Mouse (Mus musculus): ENCODE measurements at regions not wholly inside any gene's neighbourhood (a gene's known extent, or its start where the extent isn't known, plus 50 kb on each side); places are given as distances from the start of the nearest gene placed in this dataset.
"Not testable (repeated sequence)": the region's sequence is repeated elsewhere in the genome, so short reads cannot be mapped to it uniquely, and the experiment has no call there.

DNA sequence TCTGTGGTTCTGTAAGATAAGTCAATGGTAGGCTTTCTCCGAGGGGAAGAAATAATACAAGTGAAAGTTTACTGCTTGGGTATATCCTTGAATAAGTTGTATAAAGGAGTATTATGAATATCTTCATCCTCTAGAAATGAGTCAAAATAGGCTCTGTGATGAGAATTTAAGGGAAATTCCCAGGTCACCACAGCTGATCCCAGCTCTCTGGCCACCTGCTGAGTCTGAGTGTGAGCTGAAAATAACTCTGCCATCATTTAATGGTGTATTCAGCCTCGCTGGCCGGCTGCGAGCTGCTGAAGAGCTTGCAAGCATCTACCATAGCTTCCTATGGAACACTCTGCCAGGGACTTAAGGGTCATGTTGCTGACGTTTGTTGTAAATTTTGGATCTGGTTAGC is 213.5 kb upstream of the Sesn3 start:
- Histone ChIP-seq H3K27ac (ENCODE audit: low read depth, low read length) (no peak overlapping the region), H3K9ac (replicated peaks; ENCODE audit: low read length, poor library complexity, severe bottlenecking) (no peak overlapping the region), H3K36me3 (ENCODE audit: insufficient read depth, low read length) (no peaks in the 10 kb centered on the region), H3K4me1 (ENCODE audit: insufficient read depth, low read length) (peaks cover 8% of the 10 kb centered on the region; the same call in 1 of the 2 replicates), H3K4me3 (ENCODE audit: low read depth, low read length) (no peak overlapping the region), H3K9me3 (ENCODE audit: low read length) (no peaks in the 10 kb centered on the region), H3K27me3 (ENCODE audit: insufficient read depth, low read length) (no peaks in the 10 kb centered on the region), H3K4me2 (ENCODE audit: low read depth, low read length, poor library complexity, severe bottlenecking) (no peak overlapping the region)
- ATAC-seq (ENCODE audit: low FRiP score) (no peak), DNase-seq (ENCODE audit: low spot score) (no peak)
- 89% methylated on average over 5 of the region's 5 CpGs for WGBS
- no peak for TF ChIP-seq CTCF (IDR thresholded peaks at IDR 0.05)

- DNase-seq (ENCODE audit: low spot score) (no peak), ATAC-seq (ENCODE audit: low FRiP score) (no peak)
- no peaks in the 10 kb centered on the region for H3K9me3 ChIP-seq (ENCODE audit: low read length)
- H3K4me1 ChIP-seq (ENCODE audit: insufficient read depth, low read length), result peaks cover 8% of the 10 kb centered on the region; the same call in 1 of the 2 replicates
- no peaks in the 10 kb centered on the region for H3K27me3 ChIP-seq (ENCODE audit: insufficient read depth, low read length)
- TF ChIP-seq CTCF (IDR thresholded peaks at IDR 0.05), result no peak
- H3K36me3 ChIP-seq (ENCODE audit: insufficient read depth, low read length), result no peaks in the 10 kb centered on the region
- no peak overlapping the region for H3K9ac ChIP-seq (replicated peaks; ENCODE audit: low read length, poor library complexity, severe bottlenecking)
- no peak overlapping the region for H3K27ac ChIP-seq (ENCODE audit: low read depth, low read length)
- 88% methylated on average over 9 of the region's 9 CpGs for WGBS
- no peak overlapping the region for H3K4me2 ChIP-seq (ENCODE audit: low read depth, low read length, poor library complexity, severe bottlenecking)
- H3K4me3 ChIP-seq (ENCODE audit: low read depth, low read length), result no peak overlapping the region
Observed at GRCm38 (mm10) chr9:14061840-14062239, 213.0 kb upstream of the Sesn3 start.

- no peak for ATAC-seq (ENCODE audit: low FRiP score)
- Histone ChIP-seq H3K27me3 (ENCODE audit: insufficient read depth, low read length) (no peaks in the 10 kb centered on the region), H3K36me3 (ENCODE audit: insufficient read depth, low read length) (no peaks in the 10 kb centered on the region), H3K4me2 (ENCODE audit: low read depth, low read length, poor library complexity, severe bottlenecking) (no peak overlapping the region), H3K27ac (ENCODE audit: low read depth, low read length) (no peak overlapping the region), H3K9me3 (ENCODE audit: low read length) (no peaks in the 10 kb centered on the region), H3K4me1 (ENCODE audit: insufficient read depth, low read length) (peaks cover 8% of the 10 kb centered on the region; the same call in 1 of the 2 replicates), H3K4me3 (ENCODE audit: low read depth, low read length) (no peak overlapping the region), H3K9ac (replicated peaks; ENCODE audit: low read length, poor library complexity, severe bottlenecking) (no peak overlapping the region)
- no peak for DNase-seq (ENCODE audit: low spot score)
- TF ChIP-seq CTCF (IDR thresholded peaks at IDR 0.05), result no peak
- WGBS, result 95% methylated on average over 1 of the region's 1 CpGs
Observed at GRCm38 (mm10) chr9:14062706-14063105, 212.2 kb upstream of the Sesn3 start.

GRCm38 (mm10) chr9:14066741-14067140 is 208.1 kb upstream of the Sesn3 start:
- not testable (repeated sequence) for H3K27ac ChIP-seq (ENCODE audit: low read depth, low read length); H3K4me3 ChIP-seq (ENCODE audit: low read depth, low read length); H3K9ac ChIP-seq (replicated peaks; ENCODE audit: low read length, poor library complexity, severe bottlenecking); H3K36me3 ChIP-seq (ENCODE audit: insufficient read depth, low read length); ATAC-seq (ENCODE audit: low FRiP score); DNase-seq (ENCODE audit: low spot score); H3K9me3 ChIP-seq (ENCODE audit: low read length); H3K27me3 ChIP-seq (ENCODE audit: insufficient read depth, low read length); H3K4me2 ChIP-seq (ENCODE audit: low read depth, low read length, poor library complexity, severe bottlenecking); H3K4me1 ChIP-seq (ENCODE audit: insufficient read depth, low read length)
- WGBS, result 92% methylated on average over 7 of the region's 7 CpGs

DNA sequence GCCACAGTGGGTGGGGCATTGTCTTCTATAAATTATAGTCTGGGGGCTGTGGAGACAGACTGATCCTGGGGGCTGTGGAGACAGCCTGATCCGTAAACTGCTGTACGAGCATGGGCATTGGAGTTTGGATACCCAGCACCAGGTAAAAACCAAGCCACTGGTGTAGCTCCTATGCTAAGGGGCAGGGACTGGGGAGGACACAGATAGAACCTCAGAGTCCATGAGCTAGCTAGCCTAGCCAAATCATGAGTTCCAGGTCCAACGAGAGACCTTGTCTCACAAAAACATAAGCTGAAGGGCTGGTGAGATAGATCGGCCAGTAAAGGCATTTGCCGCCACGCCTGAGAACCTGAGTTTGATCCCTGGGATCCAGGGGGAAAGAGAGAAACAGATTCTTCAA is 205.8 kb upstream of the Sesn3 start:
- H3K9me3 ChIP-seq (ENCODE audit: low read length), result no peaks in the 10 kb centered on the region
- H3K27ac ChIP-seq (ENCODE audit: low read depth, low read length), result no peak overlapping the region
- ATAC-seq (ENCODE audit: low FRiP score) (no peak), DNase-seq (ENCODE audit: low spot score) (no peak)
- H3K9ac ChIP-seq (replicated peaks; ENCODE audit: low read length, poor library complexity, severe bottlenecking), result no peak overlapping the region
- no peaks in the 10 kb centered on the region for H3K4me1 ChIP-seq (ENCODE audit: insufficient read depth, low read length)
- no peaks in the 10 kb centered on the region for H3K36me3 ChIP-seq (ENCODE audit: insufficient read depth, low read length)
- no peak overlapping the region for H3K4me3 ChIP-seq (ENCODE audit: low read depth, low read length)
- 94% methylated on average over 6 of the region's 6 CpGs for WGBS
- no peak for TF ChIP-seq CTCF (IDR thresholded peaks at IDR 0.05)
- no peaks in the 10 kb centered on the region for H3K27me3 ChIP-seq (ENCODE audit: insufficient read depth, low read length)
- no peak overlapping the region for H3K4me2 ChIP-seq (ENCODE audit: low read depth, low read length, poor library complexity, severe bottlenecking)

- H3K27ac ChIP-seq (ENCODE audit: low read depth, low read length), result no peak overlapping the region
- H3K36me3 ChIP-seq (ENCODE audit: insufficient read depth, low read length), result no peaks in the 10 kb centered on the region
- H3K4me3 ChIP-seq (ENCODE audit: low read depth, low read length), result no peak overlapping the region
- DNase-seq (ENCODE audit: low spot score), result no peak
- no peak for ATAC-seq (ENCODE audit: low FRiP score)
- no peaks in the 10 kb centered on the region for H3K27me3 ChIP-seq (ENCODE audit: insufficient read depth, low read length)
- H3K9ac ChIP-seq (replicated peaks; ENCODE audit: low read length, poor library complexity, severe bottlenecking), result no peak overlapping the region
- no peaks in the 10 kb centered on the region for H3K9me3 ChIP-seq (ENCODE audit: low read length)
- no peak overlapping the region for H3K4me2 ChIP-seq (ENCODE audit: low read depth, low read length, poor library complexity, severe bottlenecking)
- WGBS, result 70% methylated on average over 3 of the region's 3 CpGs
- TF ChIP-seq CTCF (IDR thresholded peaks at IDR 0.05), result no peak
- no peaks in the 10 kb centered on the region for H3K4me1 ChIP-seq (ENCODE audit: insufficient read depth, low read length)
Observed at GRCm38 (mm10) chr9:14069770-14070169, 205.1 kb upstream of the Sesn3 start.
